Mouse (Mus musculus) kidney, embryonic 14.5 days (tissue): ENCODE measurements around the gene Disp3. TPM values are rescaled to one million over a fixed set of nuclear protein-coding genes. Genes with fewer than 3 reads are reported as not detected.
A peak's percentile ranks its signal among the peaks of the same experiment; 100 is the strongest.

Source experiments
- ATAC-seq: fragments of 200-750 bp; cut with Nextera tagmentation; 2 replicates; pipeline ENCODE4 v1.8.0; 2017; ENCODE audit warnings: moderate number of reproducible peaks, mild to moderate bottlenecking, moderate TSS enrichment, moderate library complexity; ENCODE audit not compliant: low FRiP score, low TSS enrichment
- H3K27ac ChIP-seq: fragments of 300-500 bp; sonication (generic); 2 replicates; pipeline ENCODE4 v1.5.1; 2014; ENCODE audit warnings: low read depth, mild to moderate bottlenecking, low read length, moderate library complexity, mixed read lengths
- H3K27me3 ChIP-seq: fragments of 300-500 bp; sonication (generic); 2 replicates; pipeline ENCODE4 v1.6.1; 2014; ENCODE audit warnings: mild to moderate bottlenecking, low read length; ENCODE audit not compliant: control insufficient read depth, insufficient read depth
- H3K36me3 ChIP-seq: fragments of 300-500 bp; sonication (generic); 2 replicates; pipeline ENCODE4 v1.6.1; 2014; ENCODE audit warnings: low read length, mixed read lengths; ENCODE audit not compliant: control insufficient read depth, insufficient read depth
- H3K4me1 ChIP-seq: fragments of 300-500 bp; sonication (generic); 2 replicates; pipeline ENCODE4 v1.6.1; 2014; ENCODE audit warnings: low read length, mixed read lengths; ENCODE audit not compliant: control insufficient read depth, insufficient read depth
- H3K4me2 ChIP-seq: fragments of 300-500 bp; sonication (generic); replicated peaks from 2 replicates; pipeline ENCODE4 v1.6.1; 2014; ENCODE audit warnings: low read depth, mild to moderate bottlenecking, low read length
- H3K4me3 ChIP-seq: fragments of 300-500 bp; sonication (generic); 2 replicates; pipeline ENCODE4 v1.5.1; 2014; ENCODE audit warnings: mild to moderate bottlenecking, low read length
- H3K9ac ChIP-seq: fragments of 300-500 bp; sonication (generic); 2 replicates; pipeline ENCODE4 v1.6.1; 2014; ENCODE audit warnings: low read depth, mild to moderate bottlenecking, low read length, moderate library complexity
- H3K9me3 ChIP-seq: fragments of 300-500 bp; sonication (generic); 2 replicates; pipeline ENCODE4 v1.6.1; 2016; ENCODE audit warnings: low read length; ENCODE audit not compliant: control insufficient read depth
- WGBS: fragments of 180-500 bp; shearing (Covaris S2); extraction: QIAGEN DNeasy Blood & Tissue Kit; methylation state at CpG from one replicate; pipeline ENCODE4 v1.1.7; 2014; 5-methylcytosine and 5-hydroxymethylcytosine counted together
- polyA plus RNA-seq: library from polyadenylated mRNA; unstranded; fragments of >200 nt; fragmentation: Nextera tagmentation; extraction: Ambion mirVana; gene quantifications from 2 replicates; pipeline ENCODE4 v1.2.1, GENCODE M21; 2014

Gene Disp3
- polyA plus RNA-seq, 1 experiment from 2014 or later = 0.34 TPM

DNA sequence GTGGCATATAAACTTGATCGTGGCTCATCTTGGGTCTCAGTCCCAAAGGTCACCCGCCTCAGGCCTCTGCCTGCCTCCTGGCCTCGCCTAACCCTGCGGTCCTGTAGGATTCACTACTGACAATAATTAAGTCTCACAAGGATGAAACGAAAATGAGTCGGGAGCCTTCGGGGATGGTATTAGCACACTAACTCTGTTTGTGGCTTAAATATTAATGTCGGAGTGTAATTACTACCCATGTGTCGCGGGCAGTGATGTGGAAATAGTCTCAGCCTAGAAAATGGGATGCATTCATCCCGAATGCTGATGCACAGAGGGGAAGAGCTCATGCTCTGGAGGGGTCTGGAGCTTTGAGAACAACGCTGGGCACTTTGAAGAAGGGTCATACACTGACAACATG lies 31.6 kb upstream of the Disp3 start:
- H3K4me3 ChIP-seq = no peak overlapping the region
- no peaks in the 10 kb centered on the region for H3K9me3 ChIP-seq
- H3K9ac ChIP-seq = no peak overlapping the region
- ATAC-seq = no peak
- no peak overlapping the region for H3K4me2 ChIP-seq
- peaks cover 4% of the 10 kb centered on the region; the same call in 1 of the 2 replicates for H3K27me3 ChIP-seq
- WGBS = 66% methylated on average over 12 of the region's 12 CpGs
- peaks cover 5% of the 10 kb centered on the region; the same call in 1 of the 2 replicates for H3K4me1 ChIP-seq
- H3K27ac ChIP-seq = no peak overlapping the region
- no peaks in the 10 kb centered on the region for H3K36me3 ChIP-seq

DNA sequence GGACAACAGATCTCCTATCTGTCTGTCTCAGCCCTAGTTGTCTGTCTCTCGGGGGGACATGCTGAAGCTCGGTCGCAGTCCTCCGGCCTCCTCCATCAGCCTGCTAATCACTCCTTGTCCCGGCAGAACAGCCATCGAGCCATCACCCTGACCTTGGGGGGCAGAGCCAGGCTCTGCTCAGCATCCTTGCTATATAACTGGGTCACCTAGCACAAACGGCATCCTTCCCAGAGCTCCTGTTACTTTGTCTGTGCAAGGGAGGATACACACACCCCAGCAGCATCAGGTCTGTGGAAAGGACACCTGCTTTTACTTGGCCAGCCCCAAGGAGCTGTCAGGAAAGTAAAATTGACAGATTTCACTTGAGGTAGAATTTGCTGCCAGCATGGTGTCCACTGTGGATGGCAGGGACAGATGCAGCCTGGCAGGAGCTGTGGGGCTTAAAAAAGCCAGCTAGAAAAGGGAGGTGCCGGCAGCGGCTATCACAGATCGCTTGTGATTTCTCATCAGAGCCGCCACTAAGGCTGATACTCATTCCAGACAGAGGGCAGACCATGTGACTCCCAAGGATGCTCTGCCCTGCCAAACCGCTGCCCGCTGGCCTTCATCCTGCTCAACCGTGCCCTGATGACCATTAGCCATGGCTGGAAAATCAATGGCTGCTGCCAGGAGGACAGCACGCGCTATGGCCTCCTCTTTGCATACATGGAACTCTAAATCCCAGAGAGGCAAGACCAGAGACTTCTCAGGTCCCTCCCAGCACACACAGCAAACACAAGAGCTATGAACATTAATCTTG lies 27.8 kb upstream of the Disp3 start:
- no peaks in the 10 kb centered on the region for H3K4me1 ChIP-seq
- H3K27ac ChIP-seq = no peak overlapping the region
- WGBS = 76% methylated on average over 16 of the region's 16 CpGs
- no peaks in the 10 kb centered on the region for H3K9me3 ChIP-seq
- H3K27me3 ChIP-seq = no peaks in the 10 kb centered on the region
- ATAC-seq = no peak
- no peak overlapping the region for H3K4me2 ChIP-seq
- H3K9ac ChIP-seq = no peak overlapping the region
- no peaks in the 10 kb centered on the region for H3K36me3 ChIP-seq
- H3K4me3 ChIP-seq = no peak overlapping the region

GRCm38 (mm10) chr4:148314396-148314795 lies 26.6 kb upstream of the Disp3 start:
- H3K9me3 ChIP-seq = no peaks in the 10 kb centered on the region
- H3K4me3 ChIP-seq = no peak overlapping the region
- H3K9ac ChIP-seq = no peak overlapping the region
- H3K27ac ChIP-seq = no peak overlapping the region
- no peak for ATAC-seq
- H3K27me3 ChIP-seq = no peaks in the 10 kb centered on the region
- WGBS = 65% methylated on average over 10 of the region's 10 CpGs
- no peaks in the 10 kb centered on the region; the same call in 1 of the 2 replicates for H3K4me1 ChIP-seq
- no peak overlapping the region for H3K4me2 ChIP-seq
- H3K36me3 ChIP-seq = no peaks in the 10 kb centered on the region

DNA sequence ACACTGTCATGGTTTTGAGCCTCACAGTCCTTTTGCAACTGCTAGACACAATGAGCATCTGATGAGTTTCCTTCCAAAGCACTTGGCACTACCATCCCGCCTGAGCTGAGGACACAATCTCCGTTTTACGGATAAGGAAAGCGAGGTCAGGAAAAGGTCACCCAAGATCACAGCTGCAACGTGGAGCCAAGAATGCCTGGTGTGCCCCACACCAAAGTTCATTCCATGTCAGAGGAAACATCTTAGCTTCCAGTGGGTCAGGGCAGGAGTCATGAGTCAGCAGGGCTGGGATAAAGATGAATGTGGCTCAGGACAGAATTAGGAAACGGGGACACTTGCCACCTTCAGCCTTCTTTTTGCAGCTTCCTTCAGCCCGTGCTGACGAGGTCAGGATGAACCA lies 25.8 kb upstream of the Disp3 start:
- Histone ChIP-seq H3K4me3 (no peak overlapping the region), H3K9ac (no peak overlapping the region), H3K4me1 (no peaks in the 10 kb centered on the region; the same call in 1 of the 2 replicates), H3K27ac (no peak overlapping the region), H3K4me2 (no peak overlapping the region), H3K9me3 (no peaks in the 10 kb centered on the region), H3K36me3 (no peaks in the 10 kb centered on the region), H3K27me3 (no peaks in the 10 kb centered on the region)
- no peak for ATAC-seq
- WGBS = 32% methylated on average over 8 of the region's 8 CpGs

DNA sequence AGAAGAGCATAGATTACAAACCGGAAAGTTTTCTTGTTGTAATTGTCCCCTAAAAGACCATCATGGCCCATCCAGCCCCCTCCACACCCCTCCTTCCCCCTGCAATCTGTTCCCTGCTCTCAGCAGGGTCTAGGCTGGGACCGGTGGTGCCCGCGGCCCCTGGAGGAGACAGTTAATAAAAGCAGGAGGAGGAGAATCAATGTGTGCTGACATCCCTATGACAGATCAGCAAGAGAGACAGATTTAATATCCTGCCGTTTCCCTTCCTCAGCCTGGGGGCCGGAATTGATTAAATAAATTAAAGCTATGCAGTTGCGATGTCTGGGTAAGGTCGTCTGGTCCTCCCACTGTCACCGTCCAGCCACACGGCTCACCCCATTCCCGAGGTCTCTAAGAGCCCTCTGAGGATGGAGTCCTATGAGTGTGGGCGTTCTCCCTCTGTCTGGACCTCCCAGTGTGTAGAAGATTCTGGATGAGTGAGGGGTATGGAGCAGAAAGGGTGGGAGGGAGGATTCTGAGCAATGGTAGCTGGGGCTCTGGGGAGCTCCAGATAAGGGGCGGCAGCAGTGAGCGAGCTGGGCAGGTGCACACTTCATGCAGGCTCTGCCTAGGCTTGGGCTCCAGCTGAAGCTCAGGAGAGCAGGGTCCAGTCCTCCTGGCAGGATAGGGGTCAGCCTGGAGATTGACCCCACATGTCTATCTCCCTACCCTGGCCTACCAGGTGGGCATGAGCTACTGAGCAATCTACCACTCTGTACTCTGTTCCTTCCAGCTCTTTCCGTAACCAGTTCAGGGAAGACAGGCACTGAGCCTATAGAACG lies 24.7 kb upstream of the Disp3 start:
- H3K27me3 ChIP-seq = no peaks in the 10 kb centered on the region
- no peak overlapping the region for H3K4me2 ChIP-seq
- H3K4me3 ChIP-seq = no peak overlapping the region
- no peaks in the 10 kb centered on the region for H3K36me3 ChIP-seq
- ATAC-seq = no peak
- no peaks in the 10 kb centered on the region; the same call in 1 of the 2 replicates for H3K4me1 ChIP-seq
- no peaks in the 10 kb centered on the region for H3K9me3 ChIP-seq
- no peak overlapping the region for H3K27ac ChIP-seq
- H3K9ac ChIP-seq = no peak overlapping the region
- 60% methylated on average over 16 of the region's 16 CpGs for WGBS

- 81% methylated on average over 7 of the region's 7 CpGs for WGBS
- Histone ChIP-seq H3K36me3 (no peaks in the 10 kb centered on the region), H3K4me1 (peaks cover 16% of the 10 kb centered on the region), H3K9me3 (no peaks in the 10 kb centered on the region), H3K9ac (no peak overlapping the region), H3K4me2 (no peak overlapping the region), H3K4me3 (no peak overlapping the region), H3K27ac (no peak overlapping the region), H3K27me3 (no peaks in the 10 kb centered on the region)
- no peak for ATAC-seq
These were observed 23.1 kb upstream of the Disp3 start for GRCm38 (mm10) chr4:148310845-148311244.

DNA sequence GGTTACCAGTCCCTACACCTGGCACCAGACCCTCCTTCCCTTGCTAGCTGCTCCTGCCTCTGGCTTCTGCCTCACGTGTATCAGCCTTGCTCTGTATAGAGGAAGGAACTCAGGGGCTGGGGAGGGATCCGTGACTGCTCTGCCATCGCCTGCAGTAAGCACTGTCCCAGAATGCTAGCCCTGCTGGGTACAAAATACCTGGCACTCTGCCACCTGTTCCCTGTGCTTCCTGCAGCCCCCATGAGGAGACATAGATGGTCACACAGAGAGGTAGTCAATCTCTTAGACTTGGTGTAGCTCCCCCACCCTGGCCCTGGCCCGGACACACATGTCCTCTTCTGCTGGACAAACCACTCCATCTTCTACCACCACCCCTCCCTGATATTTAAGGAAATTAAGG lies 22.4 kb upstream of the Disp3 start:
- H3K9ac ChIP-seq = no peak overlapping the region
- no peaks in the 10 kb centered on the region for H3K9me3 ChIP-seq
- 58% methylated on average over 4 of the region's 4 CpGs for WGBS
- ATAC-seq = no peak
- H3K4me1 ChIP-seq = peaks cover 17% of the 10 kb centered on the region
- H3K27me3 ChIP-seq = no peaks in the 10 kb centered on the region
- no peak overlapping the region for H3K4me3 ChIP-seq
- H3K4me2 ChIP-seq = no peak overlapping the region
- H3K27ac ChIP-seq = no peak overlapping the region
- no peaks in the 10 kb centered on the region for H3K36me3 ChIP-seq

DNA sequence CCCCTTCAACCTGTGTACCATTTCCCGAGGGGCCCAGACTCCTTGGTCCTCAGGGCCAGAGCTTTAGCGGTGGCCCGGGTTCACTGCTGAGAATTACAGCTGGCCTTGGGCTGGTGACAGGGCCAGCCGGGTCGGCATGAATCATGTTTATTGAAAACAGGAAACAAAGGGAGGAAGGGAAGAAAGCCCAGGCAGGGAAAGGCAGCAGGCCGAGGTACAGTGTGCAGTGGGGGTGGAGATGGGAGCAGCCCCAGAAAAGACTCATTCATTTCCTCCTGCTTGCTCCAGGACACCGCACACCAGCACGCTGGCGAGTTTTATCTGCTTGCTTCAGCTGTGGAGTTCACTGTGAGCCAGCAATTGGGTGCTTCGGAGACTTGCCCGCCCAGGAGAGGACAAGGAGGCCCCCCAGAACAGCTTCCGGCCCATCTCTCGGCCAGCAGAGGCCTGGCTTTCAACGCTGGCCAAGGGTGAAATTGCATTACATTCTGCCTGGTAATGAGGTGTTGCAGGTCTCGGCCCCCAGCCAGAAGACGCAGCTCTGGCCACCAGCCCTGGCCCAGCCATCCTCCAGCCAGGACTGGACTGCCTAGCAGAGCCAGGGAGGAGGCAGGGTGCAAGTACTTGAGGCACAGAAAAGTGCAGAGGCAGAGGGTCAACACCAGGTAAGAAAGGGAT lies 18.8 kb upstream of the Disp3 start:
- Histone ChIP-seq H3K9ac (no peak overlapping the region), H3K27me3 (no peaks in the 10 kb centered on the region), H3K4me1 (peaks cover 17% of the 10 kb centered on the region), H3K4me3 (no peak overlapping the region), H3K9me3 (no peaks in the 10 kb centered on the region), H3K27ac (peak overlapping the region; percentile 39; the same call in 1 of the 2 replicates), H3K4me2 (peak overlapping the region; percentile 1; the same call in 1 of the 2 replicates), H3K36me3 (no peaks in the 10 kb centered on the region)
- ATAC-seq = peak; percentile 81
- 3% methylated on average over 16 of the region's 16 CpGs for WGBS
